Mouse (Mus musculus): ENCODE results near the gene Rplp1. TPM values are rescaled to one million over a fixed set of nuclear protein-coding genes. Genes with fewer than 3 reads are reported as not detected.

The Rplp1 gene
- total and polyA plus RNA-seq, 2 experiments from 2014 or later: 891 to 5,254 TPM

- Histone ChIP-seq H3K36me3 (replicated peaks; ENCODE audit: control insufficient read depth, insufficient read depth, low read length) (peaks cover 71% of the 10 kb centered on the region), H3K4me2 (ENCODE audit: low read depth, low read length) (no peak overlapping the region), H3K4me1 (ENCODE audit: control insufficient read depth, insufficient read depth) (no peaks in the 10 kb centered on the region; the same call in 1 of the 2 replicates)
These were observed 26.7 kb upstream of the Rplp1 start for GRCm38 (mm10) chr9:61941054-61941453.

GRCm38 (mm10) chr9:61933333-61933732, 19.0 kb upstream of the Rplp1 start:
- 70% methylated on average over 2 of the region's 2 CpGs for WGBS
- no peak for DNase-seq (ENCODE audit: low spot score)
- no peaks in the 10 kb centered on the region for H3K9me3 ChIP-seq (replicated peaks; ENCODE audit: control insufficient read depth, low read length)
- no peaks in the 10 kb centered on the region for H3K4me1 ChIP-seq (ENCODE audit: control insufficient read depth, insufficient read depth)
- ATAC-seq (ENCODE audit: insufficient read depth, low read depth): no peak
- H3K4me2 ChIP-seq (ENCODE audit: low read depth, low read length): no peak overlapping the region
- no peaks in the 10 kb centered on the region for H3K27me3 ChIP-seq (ENCODE audit: control insufficient read depth, insufficient read depth, low read length)
- H3K27ac ChIP-seq (ENCODE audit: low read depth): no peak overlapping the region
- no peak overlapping the region for H3K9ac ChIP-seq (replicated peaks; ENCODE audit: low read depth, low read length)
- H3K4me3 ChIP-seq (ENCODE audit: low read depth, low read length): no peak overlapping the region
- no peak for TF ChIP-seq EP300 (IDR thresholded peaks at IDR 0.05; ENCODE audit: low read depth)
- TF ChIP-seq CTCF (IDR thresholded peaks at IDR 0.05; ENCODE audit: low read depth): no peak
- peaks cover 82% of the 10 kb centered on the region for H3K36me3 ChIP-seq (replicated peaks; ENCODE audit: control insufficient read depth, insufficient read depth, low read length)

More at GRCm38 (mm10) chr9:61941054-61941453, 26.7 kb upstream of the Rplp1 start:
- no peak overlapping the region for H3K9ac ChIP-seq (replicated peaks; ENCODE audit: low read depth, low read length)
- H3K27me3 ChIP-seq (ENCODE audit: control insufficient read depth, insufficient read depth, low read length): no peaks in the 10 kb centered on the region
- 30% methylated on average over 3 of the region's 3 CpGs for WGBS
- TF ChIP-seq EP300 (IDR thresholded peaks at IDR 0.05; ENCODE audit: low read depth) (no peak), CTCF (IDR thresholded peaks at IDR 0.05; ENCODE audit: low read depth) (no peak)
- no peaks in the 10 kb centered on the region for H3K9me3 ChIP-seq (replicated peaks; ENCODE audit: control insufficient read depth, low read length)
- DNase-seq (ENCODE audit: low spot score) (no peak), ATAC-seq (ENCODE audit: insufficient read depth, low read depth) (no peak)
- H3K4me3 ChIP-seq (ENCODE audit: low read depth, low read length): no peak overlapping the region
- H3K27ac ChIP-seq (ENCODE audit: low read depth): peak overlapping the region; percentile 38; the same call in 1 of the 2 replicates

GRCm38 (mm10) chr9:61932009-61932408, 17.7 kb upstream of the Rplp1 start:
- TF ChIP-seq EP300 (IDR thresholded peaks at IDR 0.05; ENCODE audit: low read depth): no peak
- TF ChIP-seq CTCF (IDR thresholded peaks at IDR 0.05; ENCODE audit: low read depth): no peak
- Histone ChIP-seq H3K36me3 (replicated peaks; ENCODE audit: control insufficient read depth, insufficient read depth, low read length) (peaks cover 80% of the 10 kb centered on the region), H3K9ac (replicated peaks; ENCODE audit: low read depth, low read length) (no peak overlapping the region), H3K4me2 (ENCODE audit: low read depth, low read length) (no peak overlapping the region), H3K9me3 (replicated peaks; ENCODE audit: control insufficient read depth, low read length) (no peaks in the 10 kb centered on the region), H3K27ac (ENCODE audit: low read depth) (no peak overlapping the region), H3K4me1 (ENCODE audit: control insufficient read depth, insufficient read depth) (no peaks in the 10 kb centered on the region), H3K27me3 (ENCODE audit: control insufficient read depth, insufficient read depth, low read length) (no peaks in the 10 kb centered on the region), H3K4me3 (ENCODE audit: low read depth, low read length) (no peak overlapping the region)
- ATAC-seq (ENCODE audit: insufficient read depth, low read depth) (no peak), DNase-seq (ENCODE audit: low spot score) (no peak)
- WGBS: 64% methylated on average over 3 of the region's 3 CpGs

GRCm38 (mm10) chr9:61925086-61925660, 10.8 kb upstream of the Rplp1 start:
- 89% methylated on average over 10 of the region's 10 CpGs for WGBS
- no peaks in the 10 kb centered on the region for H3K9me3 ChIP-seq (replicated peaks; ENCODE audit: control insufficient read depth, low read length)
- no peak for DNase-seq (ENCODE audit: low spot score)
- no peak overlapping the region for H3K9ac ChIP-seq (replicated peaks; ENCODE audit: low read depth, low read length)
- TF ChIP-seq EP300 (IDR thresholded peaks at IDR 0.05; ENCODE audit: low read depth) (no peak), CTCF (IDR thresholded peaks at IDR 0.05; ENCODE audit: low read depth) (no peak)
- ATAC-seq (ENCODE audit: insufficient read depth, low read depth): no peak
- H3K27ac ChIP-seq (ENCODE audit: low read depth): no peak overlapping the region
- no peaks in the 10 kb centered on the region for H3K4me1 ChIP-seq (ENCODE audit: control insufficient read depth, insufficient read depth)
- no peaks in the 10 kb centered on the region for H3K27me3 ChIP-seq (ENCODE audit: control insufficient read depth, insufficient read depth, low read length)
- H3K36me3 ChIP-seq (replicated peaks; ENCODE audit: control insufficient read depth, insufficient read depth, low read length): peaks cover 85% of the 10 kb centered on the region
- no peak overlapping the region for H3K4me3 ChIP-seq (ENCODE audit: low read depth, low read length)
- H3K4me2 ChIP-seq (ENCODE audit: low read depth, low read length): no peak overlapping the region

- ATAC-seq (ENCODE audit: insufficient read depth, low read depth): no peak
- Histone ChIP-seq H3K4me2 (ENCODE audit: low read depth, low read length) (no peak overlapping the region), H3K9ac (replicated peaks; ENCODE audit: low read depth, low read length) (no peak overlapping the region), H3K36me3 (replicated peaks; ENCODE audit: control insufficient read depth, insufficient read depth, low read length) (peaks cover 69% of the 10 kb centered on the region), H3K4me3 (ENCODE audit: low read depth, low read length) (no peak overlapping the region), H3K9me3 (replicated peaks; ENCODE audit: control insufficient read depth, low read length) (no peaks in the 10 kb centered on the region), H3K27me3 (ENCODE audit: control insufficient read depth, insufficient read depth, low read length) (no peaks in the 10 kb centered on the region), H3K4me1 (ENCODE audit: control insufficient read depth, insufficient read depth) (no peaks in the 10 kb centered on the region), H3K27ac (ENCODE audit: low read depth) (no peak overlapping the region)
- no peak for DNase-seq (ENCODE audit: low spot score)
- WGBS: 86% methylated on average over 6 of the region's 6 CpGs
- TF ChIP-seq CTCF (IDR thresholded peaks at IDR 0.05; ENCODE audit: low read depth): no peak
- TF ChIP-seq EP300 (IDR thresholded peaks at IDR 0.05; ENCODE audit: low read depth): no peak
These were observed 6.0 kb upstream of the Rplp1 start for GRCm38 (mm10) chr9:61920331-61920730.

- DNase-seq (ENCODE audit: low spot score): no peak
- Histone ChIP-seq H3K9me3 (replicated peaks; ENCODE audit: control insufficient read depth, low read length) (no peaks in the 10 kb centered on the region), H3K27me3 (ENCODE audit: control insufficient read depth, insufficient read depth, low read length) (no peaks in the 10 kb centered on the region), H3K27ac (ENCODE audit: low read depth) (no peak overlapping the region), H3K4me3 (ENCODE audit: low read depth, low read length) (no peak overlapping the region), H3K4me1 (ENCODE audit: control insufficient read depth, insufficient read depth) (0 out of 2 replicates have a peak, but pooled peaks cover 4% of the 10 kb centered on the region), H3K36me3 (replicated peaks; ENCODE audit: control insufficient read depth, insufficient read depth, low read length) (peaks cover 60% of the 10 kb centered on the region), H3K4me2 (ENCODE audit: low read depth, low read length) (no peak overlapping the region), H3K9ac (replicated peaks; ENCODE audit: low read depth, low read length) (no peak overlapping the region)
- ATAC-seq (ENCODE audit: insufficient read depth, low read depth): no peak
- WGBS: 97% methylated on average over 5 of the region's 5 CpGs
- TF ChIP-seq CTCF (IDR thresholded peaks at IDR 0.05; ENCODE audit: low read depth) (no peak), EP300 (IDR thresholded peaks at IDR 0.05; ENCODE audit: low read depth) (no peak)
These were observed 5.1 kb upstream of the Rplp1 start for GRCm38 (mm10) chr9:61919464-61919863.

Data from heart, postnatal 0 days (tissue).